Mouse (Mus musculus): Measurements from ENCODE around the gene Ace. TPM values are rescaled to one million over a fixed set of nuclear protein-coding genes. Genes with fewer than 3 reads are reported as not detected.

Gene Ace
- total and polyA plus RNA-seq, 3 experiments, result not detected

DNA sequence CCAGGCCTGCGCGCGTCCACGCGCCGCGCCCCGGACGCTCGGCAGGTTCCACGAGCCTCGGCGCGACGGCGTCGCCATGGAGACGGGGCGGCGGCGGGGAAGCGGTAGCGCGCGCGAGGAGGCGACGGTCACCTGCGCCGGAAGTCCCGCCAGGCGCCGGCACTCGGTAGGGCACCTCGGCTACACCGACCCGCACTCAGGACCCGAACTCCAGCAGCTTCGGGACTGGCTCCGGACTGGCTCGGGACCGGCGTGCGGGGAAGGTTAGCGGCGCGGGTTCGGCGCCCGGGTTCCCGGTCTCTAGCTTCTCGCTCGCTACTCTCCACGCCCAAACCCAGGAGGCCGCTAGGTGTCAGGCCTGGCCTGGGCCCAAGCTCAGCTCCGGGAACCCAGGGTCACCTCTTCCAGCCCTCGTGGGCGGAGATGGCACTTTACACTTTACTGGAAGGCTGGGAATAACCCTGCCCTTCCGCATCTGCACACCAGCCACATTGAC lies 23.6 kb upstream of the Ace start:
- Histone ChIP-seq H3K4me3 (ENCODE audit: low read depth, low read length) (no peak overlapping the region), H3K4me1 (ENCODE audit: insufficient read depth, low read depth, low read length) (no peaks in the 10 kb centered on the region), H3K9me3 (replicated peaks) (no peaks in the 10 kb centered on the region), H3K36me3 (replicated peaks) (no peaks in the 10 kb centered on the region), H3K27me3 (ENCODE audit: insufficient read depth, low read length) (peaks cover 30% of the 10 kb centered on the region)
- TF ChIP-seq GATA2 (IDR thresholded peaks at IDR 0.05; ENCODE audit: borderline replicate concordance, low read depth, low read length) (no peak), GATA1 (IDR thresholded peaks at IDR 0.05; ENCODE audit: borderline replicate concordance, low read length) (no peak), CTCF (IDR thresholded peaks at IDR 0.05; ENCODE audit: low read depth, low read length) (no peak), POLR2AphosphoS5 (IDR thresholded peaks at IDR 0.05; ENCODE audit: insufficient replicate concordance, low read depth, low read length) (no peak), TAL1 (conservative IDR thresholded peaks at IDR 0.05; ENCODE audit: low read depth, low read length) (no peak)
- no peak for ATAC-seq (ENCODE audit: extremely low read depth, insufficient number of reproducible peaks, low FRiP score, poor library complexity, severe bottlenecking)
- no peak for DNase-seq (ENCODE audit: low spot score)

DNA sequence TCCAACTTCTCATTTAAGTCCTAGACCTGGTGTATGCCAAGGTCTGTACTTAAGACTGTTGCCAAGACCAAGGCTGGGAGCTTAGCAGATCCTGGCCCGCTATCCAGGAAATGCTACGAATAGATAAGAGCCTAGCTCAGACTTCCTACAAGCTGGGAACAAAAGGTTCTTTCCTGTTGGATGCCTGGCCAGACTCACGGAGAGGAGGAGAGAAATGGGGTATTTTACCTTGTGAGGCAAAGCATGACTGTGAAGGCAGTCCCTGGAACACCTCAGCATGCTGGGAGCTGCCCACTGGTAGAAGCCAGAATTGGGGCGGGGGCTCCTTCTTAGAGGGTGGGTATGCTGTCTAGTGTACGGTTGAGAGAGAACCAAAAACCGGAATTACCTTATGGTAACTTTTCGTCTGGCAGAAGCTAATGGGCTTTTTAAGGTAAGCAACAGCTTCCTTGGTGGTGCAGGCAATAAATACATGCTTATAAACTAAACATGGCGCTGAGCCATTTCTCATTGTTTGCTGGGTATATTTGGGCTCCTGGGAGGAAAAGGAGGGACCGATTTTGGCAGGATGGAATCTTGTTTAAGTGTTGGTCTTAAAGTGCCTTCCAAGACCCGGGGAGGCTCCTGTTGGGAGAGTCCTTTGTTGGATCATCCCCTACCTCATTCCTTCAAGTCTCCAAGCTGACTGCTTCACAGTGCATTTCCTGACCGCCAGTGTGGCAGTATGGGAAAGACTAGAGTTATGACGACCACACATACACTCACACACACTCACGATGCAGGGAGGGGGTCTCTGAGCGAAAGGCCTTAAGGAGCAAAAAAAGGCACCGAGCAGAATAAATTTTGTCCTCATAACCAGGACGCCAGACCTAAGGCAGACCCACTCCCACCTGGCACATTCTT lies 22.7 kb upstream of the Ace start:
- no peak for DNase-seq (ENCODE audit: low spot score)
- Histone ChIP-seq H3K27me3 (ENCODE audit: insufficient read depth, low read length) (peaks cover 25% of the 10 kb centered on the region), H3K36me3 (replicated peaks) (no peaks in the 10 kb centered on the region), H3K9me3 (replicated peaks) (no peaks in the 10 kb centered on the region), H3K4me3 (ENCODE audit: low read depth, low read length) (no peak overlapping the region), H3K4me1 (ENCODE audit: insufficient read depth, low read depth, low read length) (no peaks in the 10 kb centered on the region)
- ATAC-seq (ENCODE audit: extremely low read depth, insufficient number of reproducible peaks, low FRiP score, poor library complexity, severe bottlenecking), result no peak
- TF ChIP-seq GATA2 (IDR thresholded peaks at IDR 0.05; ENCODE audit: borderline replicate concordance, low read depth, low read length), result no peak
- TF ChIP-seq TAL1 (conservative IDR thresholded peaks at IDR 0.05; ENCODE audit: low read depth, low read length), result no peak
- TF ChIP-seq CTCF (IDR thresholded peaks at IDR 0.05; ENCODE audit: low read depth, low read length), result no peak
- no peak for TF ChIP-seq GATA1 (IDR thresholded peaks at IDR 0.05; ENCODE audit: borderline replicate concordance, low read length)
- no peak for TF ChIP-seq POLR2AphosphoS5 (IDR thresholded peaks at IDR 0.05; ENCODE audit: insufficient replicate concordance, low read depth, low read length)

DNA sequence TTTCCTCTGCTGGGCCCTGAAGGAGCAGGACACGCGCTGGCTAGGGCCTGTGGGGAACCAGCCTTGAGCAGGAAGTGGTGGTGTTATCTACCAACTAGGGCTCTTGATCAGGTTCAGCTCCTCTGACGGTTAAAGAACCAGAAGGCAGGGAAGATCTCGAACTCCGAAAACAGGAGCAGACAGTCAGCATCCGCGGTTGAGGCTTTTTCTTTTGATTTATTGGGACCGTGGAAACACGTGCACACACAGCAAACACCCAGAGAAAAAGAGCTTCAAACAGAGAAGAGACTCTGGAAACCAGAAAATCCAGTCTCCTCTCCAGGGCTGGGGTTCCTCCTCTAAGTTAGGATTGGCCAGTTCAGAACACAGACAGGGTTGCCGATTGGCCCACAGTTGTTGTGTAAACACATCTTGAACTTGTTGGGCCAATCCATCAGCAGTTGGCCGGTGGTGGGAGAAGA lies 21.0 kb upstream of the Ace start:
- ATAC-seq (ENCODE audit: extremely low read depth, insufficient number of reproducible peaks, low FRiP score, poor library complexity, severe bottlenecking), result no peak
- Histone ChIP-seq H3K4me3 (ENCODE audit: low read depth, low read length) (no peak overlapping the region), H3K4me1 (ENCODE audit: insufficient read depth, low read depth, low read length) (no peaks in the 10 kb centered on the region), H3K9me3 (replicated peaks) (no peaks in the 10 kb centered on the region), H3K27me3 (ENCODE audit: insufficient read depth, low read length) (peaks cover 25% of the 10 kb centered on the region), H3K36me3 (replicated peaks) (no peaks in the 10 kb centered on the region)
- DNase-seq (ENCODE audit: low spot score), result no peak
- TF ChIP-seq TAL1 (conservative IDR thresholded peaks at IDR 0.05; ENCODE audit: low read depth, low read length) (no peak), GATA1 (IDR thresholded peaks at IDR 0.05; ENCODE audit: borderline replicate concordance, low read length) (no peak), GATA2 (IDR thresholded peaks at IDR 0.05; ENCODE audit: borderline replicate concordance, low read depth, low read length) (no peak), CTCF (IDR thresholded peaks at IDR 0.05; ENCODE audit: low read depth, low read length) (no peak), POLR2AphosphoS5 (IDR thresholded peaks at IDR 0.05; ENCODE audit: insufficient replicate concordance, low read depth, low read length) (no peak)

DNA sequence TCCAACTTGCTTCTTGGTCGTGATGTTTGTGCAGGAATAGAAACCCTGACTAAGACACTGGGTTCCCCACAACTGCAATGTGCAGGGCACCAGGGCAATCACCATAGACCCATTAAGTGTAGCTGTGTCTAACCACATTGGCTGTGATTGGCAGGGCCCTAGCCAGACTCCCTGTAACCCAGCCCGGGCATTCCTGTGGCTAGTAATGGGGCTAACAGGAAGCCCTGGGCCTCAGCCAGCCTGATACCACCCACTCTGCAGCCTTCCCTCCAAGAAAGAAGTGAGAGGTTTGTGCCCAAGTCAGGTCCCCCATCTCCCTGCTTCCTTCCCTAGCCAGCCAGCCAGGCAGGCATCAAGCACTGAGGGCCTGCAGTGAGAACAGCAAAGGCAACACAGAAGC lies 19.5 kb upstream of the Ace start:
- Histone ChIP-seq H3K36me3 (replicated peaks) (no peaks in the 10 kb centered on the region), H3K9me3 (replicated peaks) (no peaks in the 10 kb centered on the region), H3K27me3 (ENCODE audit: insufficient read depth, low read length) (peaks cover 30% of the 10 kb centered on the region), H3K4me3 (ENCODE audit: low read depth, low read length) (no peak overlapping the region), H3K4me1 (ENCODE audit: insufficient read depth, low read depth, low read length) (no peaks in the 10 kb centered on the region)
- ATAC-seq (ENCODE audit: extremely low read depth, insufficient number of reproducible peaks, low FRiP score, poor library complexity, severe bottlenecking), result no peak
- DNase-seq (ENCODE audit: low spot score), result no peak
- TF ChIP-seq GATA2 (IDR thresholded peaks at IDR 0.05; ENCODE audit: borderline replicate concordance, low read depth, low read length) (no peak), GATA1 (IDR thresholded peaks at IDR 0.05; ENCODE audit: borderline replicate concordance, low read length) (no peak), POLR2AphosphoS5 (IDR thresholded peaks at IDR 0.05; ENCODE audit: insufficient replicate concordance, low read depth, low read length) (no peak), TAL1 (conservative IDR thresholded peaks at IDR 0.05; ENCODE audit: low read depth, low read length) (no peak), CTCF (IDR thresholded peaks at IDR 0.05; ENCODE audit: low read depth, low read length) (no peak)

DNA sequence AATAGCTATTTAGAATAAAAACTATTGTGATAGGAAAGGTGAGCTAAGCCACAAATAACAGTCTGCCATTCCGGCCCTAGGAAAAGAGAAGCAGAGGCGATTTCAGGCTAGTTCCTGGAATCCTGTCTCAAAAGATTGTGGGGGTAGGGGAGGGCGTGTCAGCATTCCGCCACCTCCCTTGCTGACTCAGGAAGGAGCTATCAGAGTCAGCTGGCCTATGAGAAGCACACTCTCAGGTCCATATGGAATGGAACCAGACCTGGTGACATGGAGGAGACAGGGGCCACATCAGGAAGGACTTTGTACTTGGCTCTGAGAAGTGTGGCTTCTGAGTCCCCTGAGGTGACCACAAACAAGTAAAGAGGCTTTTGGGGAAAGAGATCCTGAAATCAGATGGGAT lies 17.2 kb upstream of the Ace start:
- no peaks in the 10 kb centered on the region for H3K4me1 ChIP-seq (ENCODE audit: insufficient read depth, low read depth, low read length)
- no peak overlapping the region for H3K4me3 ChIP-seq (ENCODE audit: low read depth, low read length)
- no peaks in the 10 kb centered on the region for H3K36me3 ChIP-seq (replicated peaks)
- H3K9me3 ChIP-seq (replicated peaks), result no peaks in the 10 kb centered on the region
- no peak for DNase-seq (ENCODE audit: low spot score)
- peaks cover 24% of the 10 kb centered on the region for H3K27me3 ChIP-seq (ENCODE audit: insufficient read depth, low read length)
- no peak for TF ChIP-seq GATA1 (IDR thresholded peaks at IDR 0.05; ENCODE audit: borderline replicate concordance, low read length)
- no peak for TF ChIP-seq TAL1 (conservative IDR thresholded peaks at IDR 0.05; ENCODE audit: low read depth, low read length)
- no peak for TF ChIP-seq CTCF (IDR thresholded peaks at IDR 0.05; ENCODE audit: low read depth, low read length)
- no peak for TF ChIP-seq GATA2 (IDR thresholded peaks at IDR 0.05; ENCODE audit: borderline replicate concordance, low read depth, low read length)
- no peak for TF ChIP-seq POLR2AphosphoS5 (IDR thresholded peaks at IDR 0.05; ENCODE audit: insufficient replicate concordance, low read depth, low read length)
- no peak for ATAC-seq (ENCODE audit: extremely low read depth, insufficient number of reproducible peaks, low FRiP score, poor library complexity, severe bottlenecking)

DNA sequence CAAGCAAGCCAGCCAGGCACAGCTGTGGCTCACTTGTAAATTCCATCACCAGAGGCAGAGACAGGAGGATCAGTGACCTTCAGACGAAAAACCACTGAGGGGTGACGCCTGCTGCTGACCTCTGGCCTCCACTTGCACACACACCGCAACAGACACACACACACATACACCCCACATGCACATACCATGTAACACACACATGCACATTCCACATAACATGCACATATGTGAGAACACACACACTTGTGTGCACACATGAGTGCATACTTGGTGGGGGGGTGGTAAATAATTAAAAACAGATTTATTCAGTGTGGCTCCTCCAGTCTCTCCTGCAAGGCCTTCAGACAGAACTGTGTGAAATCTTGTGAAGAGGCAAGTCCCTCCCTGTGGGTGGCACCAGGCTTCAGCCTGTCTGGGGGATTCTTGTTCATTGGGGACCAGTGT lies 16.1 kb upstream of the Ace start:
- Histone ChIP-seq H3K27me3 (ENCODE audit: insufficient read depth, low read length) (peaks cover 22% of the 10 kb centered on the region), H3K36me3 (replicated peaks) (no peaks in the 10 kb centered on the region), H3K9me3 (replicated peaks) (no peaks in the 10 kb centered on the region), H3K4me3 (ENCODE audit: low read depth, low read length) (no peak overlapping the region), H3K4me1 (ENCODE audit: insufficient read depth, low read depth, low read length) (no peaks in the 10 kb centered on the region)
- TF ChIP-seq GATA1 (IDR thresholded peaks at IDR 0.05; ENCODE audit: borderline replicate concordance, low read length), result no peak
- no peak for TF ChIP-seq TAL1 (conservative IDR thresholded peaks at IDR 0.05; ENCODE audit: low read depth, low read length)
- no peak for TF ChIP-seq CTCF (IDR thresholded peaks at IDR 0.05; ENCODE audit: low read depth, low read length)
- TF ChIP-seq POLR2AphosphoS5 (IDR thresholded peaks at IDR 0.05; ENCODE audit: insufficient replicate concordance, low read depth, low read length), result no peak
- TF ChIP-seq GATA2 (IDR thresholded peaks at IDR 0.05; ENCODE audit: borderline replicate concordance, low read depth, low read length), result no peak
- ATAC-seq (ENCODE audit: extremely low read depth, insufficient number of reproducible peaks, low FRiP score, poor library complexity, severe bottlenecking) (no peak), DNase-seq (ENCODE audit: low spot score) (no peak)
